In genomic region chr15:85036566-85037342, GRCm38 (mm10) we compare ENCODE assay signal across 8 mouse cellular contexts. TPM values are rescaled to one million over a fixed set of nuclear protein-coding genes. Genes with fewer than 3 reads are reported as not detected.
DNase-seq lines count a peak whose midpoint lies in the region; TF ChIP-seq lines count a peak whose summit lies in the region.

No protein-coding gene starts in this region.

- H3K9me3 ChIP-seq in megakaryocyte, embryonic 14.5 days, result no peaks in the 10 kb centered on the region

- H3K4me1 ChIP-seq in megakaryocyte, embryonic 14.5 days, result peaks cover 50% of the 10 kb centered on the region

- H3K4me3 ChIP-seq in gastrocnemius, adult 2 months, result peak overlapping the region; percentile 97
- peak overlapping the region; percentile 96 for H3K4me3 ChIP-seq in megakaryocyte, embryonic 14.5 days (replicated peaks)

- TF ChIP-seq CTCF in gastrocnemius, adult 2 months (IDR thresholded peaks at IDR 0.05), result no peak

- H3K36me3 ChIP-seq in megakaryocyte, embryonic 14.5 days (replicated peaks; ENCODE audit: low read length), result no peaks in the 10 kb centered on the region

- peak overlapping the region; percentile 80 for H3K27ac ChIP-seq in gastrocnemius, adult 2 months

- H3K27me3 ChIP-seq in megakaryocyte, embryonic 14.5 days (replicated peaks), result peaks cover 15% of the 10 kb centered on the region

- DNase-seq in WW6 (ENCODE audit: low read depth, low spot score), result peak; percentile 87
- peak; percentile 94 to 99 for DNase-seq in cerebellum, postnatal 4 days (ENCODE audit: low spot score in 2 of 2)
- peak; percentile 98 for DNase-seq in gastrocnemius, adult 2 months
- peak; percentile 89 for DNase-seq in hindlimb bud, embryonic 11.5 days (ENCODE audit: extremely low spot score, low read depth, low spot score)
- DNase-seq in left cerebral cortex, adult 8-10 months (ENCODE audit: low spot score in 2 of 2), result peak; percentile 95 to 96
- peak; percentile 98 for DNase-seq in right cerebral cortex, postnatal 10 days (ENCODE audit: low spot score in 2 of 2)
- peak; percentile 98 for DNase-seq in urinary bladder, postnatal 25 days (ENCODE audit: low spot score)

- intact Hi-C loops in gastrocnemius, adult 2 months (cut with DNase I), result loop anchor here (2.0 kb wide), 1 partner anchor 36 kb away; no protein-coding TSS in a partner anchor

RNA-seq across cellular contexts. Expression of gene Fam118a, which starts 8.0 kb away (rescaled TPM):
- 1 to 10 TPM; 4.7 to 5.9 TPM for total RNA-seq in gastrocnemius, adult 2 months (2021)
- total RNA-seq in left cerebral cortex, adult 8-10 months (2022), result 10 to 100 TPM; 21.6 to 29.7 (median 22.1) TPM
- polyA plus RNA-seq in megakaryocyte, embryonic 14.5 days (2012; ENCODE audit: insufficient read depth, low replicate concordance), result 0.97 TPM in 1 of 2 replicates, not detected in the other

RNA-seq across cellular contexts. Expression of gene Upk3a, which starts 19.8 kb away (rescaled TPM):
- not detected for total RNA-seq in gastrocnemius, adult 2 months (2021)
- under 1 TPM in 2 of 4 experiments, not detected in 2; 0.35 to 0.44 TPM for total RNA-seq in left cerebral cortex, adult 8-10 months (2022)
- not detected in 2 replicates for polyA plus RNA-seq in megakaryocyte, embryonic 14.5 days (2012; ENCODE audit: insufficient read depth, low replicate concordance)

RNA-seq across cellular contexts. Expression of gene 5031439G07Rik, which starts 48.4 kb away (rescaled TPM):
- total RNA-seq in gastrocnemius, adult 2 months (2021), result 100 to 1,000 TPM in 1 of 2 experiments, 10 to 100 TPM in 1; 67.5 to 103 TPM
- 100 to 1,000 TPM; 105 to 107 (median 107) TPM for total RNA-seq in left cerebral cortex, adult 8-10 months (2022)
- 17.6 and 21.8 TPM in 2 replicates for polyA plus RNA-seq in megakaryocyte, embryonic 14.5 days (2012; ENCODE audit: insufficient read depth, low replicate concordance)

Comparison
In these comparisons a context has a peak if more than half of its experiments do, and no peak if none do; other contexts are left out.
1. Peak in every context shown above with its lines: DNase-seq, H3K4me3 ChIP-seq and H3K27ac ChIP-seq.